Mouse (Mus musculus) forebrain, embryonic 13.5 days (tissue): ENCODE data around the gene Gm20388. TPM values are rescaled to one million over a fixed set of nuclear protein-coding genes. Genes with fewer than 3 reads are reported as not detected.

ENCODE experiments used
- ATAC-seq: fragments of 200-750 bp; cut with Nextera tagmentation; 2 replicates; pipeline ENCODE4 v1.8.0; 2017
- H3K27ac ChIP-seq: fragments of 300-500 bp; sonication (generic); 2 replicates; pipeline ENCODE4 v1.5.1; 2015; ENCODE audit warnings: inconsistent platforms, mild to moderate bottlenecking, moderate library complexity
- H3K27me3 ChIP-seq: fragments of 300-500 bp; sonication (generic); 2 replicates; pipeline ENCODE4 v1.6.1; 2015; ENCODE audit warnings: mild to moderate bottlenecking, inconsistent platforms
- H3K36me3 ChIP-seq: fragments of 300-500 bp; sonication (generic); 2 replicates; pipeline ENCODE4 v1.6.1; 2015; ENCODE audit warnings: mild to moderate bottlenecking, inconsistent platforms; ENCODE audit not compliant: poor library complexity, severe bottlenecking
- H3K4me1 ChIP-seq: fragments of 300-500 bp; sonication (generic); 2 replicates; pipeline ENCODE4 v1.6.1; 2015; ENCODE audit warnings: inconsistent platforms
- H3K4me2 ChIP-seq: fragments of 300-500 bp; sonication (generic); 2 replicates; pipeline ENCODE4 v1.6.1; 2015; ENCODE audit warnings: inconsistent platforms, mild to moderate bottlenecking, moderate library complexity
- H3K4me3 ChIP-seq: fragments of 300-500 bp; sonication (generic); 2 replicates; pipeline ENCODE4 v1.5.1; 2015; ENCODE audit warnings: mild to moderate bottlenecking, inconsistent platforms
- H3K9ac ChIP-seq: fragments of 300-500 bp; sonication (generic); 2 replicates; pipeline ENCODE4 v1.6.1; 2015; ENCODE audit warnings: mild to moderate bottlenecking, inconsistent platforms
- H3K9me3 ChIP-seq: fragments of 300-500 bp; sonication (generic); replicated peaks from 2 replicates; pipeline ENCODE4 v1.6.1; 2016; ENCODE audit warnings: inconsistent platforms
- WGBS: fragments of 180-500 bp; shearing (Covaris S2); methylation state at CpG from one replicate; pipeline ENCODE4 v1.1.7; 2015; 5-methylcytosine and 5-hydroxymethylcytosine counted together
- polyA plus RNA-seq: library from polyadenylated mRNA; unstranded; fragments of >200 nt; fragmentation: Nextera tagmentation; extraction: Ambion mirVana; gene quantifications from 2 replicates; pipeline ENCODE4 v1.2.1, GENCODE M21; 2015

Gene Gm20388
- polyA plus RNA-seq, 1 experiment from 2014 or later, result 5.6 TPM

- no peak overlapping the region for H3K4me3 ChIP-seq
- no peak for ATAC-seq
- H3K36me3 ChIP-seq, result no peaks in the 10 kb centered on the region
- H3K4me2 ChIP-seq, result no peak overlapping the region
- no peaks in the 10 kb centered on the region for H3K9me3 ChIP-seq
- H3K4me1 ChIP-seq, result 0 out of 2 replicates have a peak, but pooled peaks cover 4% of the 10 kb centered on the region
- no peak overlapping the region for H3K27ac ChIP-seq
- WGBS, result 93% methylated on average over 5 of the region's 5 CpGs
- H3K9ac ChIP-seq, result no peak overlapping the region
- no peaks in the 10 kb centered on the region for H3K27me3 ChIP-seq
Observed at GRCm38 (mm10) chr8:122981646-122982045, 3071.0 kb downstream of the Gm20388 start.

GRCm38 (mm10) chr8:122983178-122983942 is 3072.7 kb downstream of the Gm20388 start:
- no peak overlapping the region for H3K4me3 ChIP-seq
- ATAC-seq, result no peak
- H3K27me3 ChIP-seq, result no peaks in the 10 kb centered on the region
- H3K9me3 ChIP-seq, result no peaks in the 10 kb centered on the region
- no peak overlapping the region for H3K4me2 ChIP-seq
- H3K4me1 ChIP-seq, result 0 out of 2 replicates have a peak, but pooled peaks cover 4% of the 10 kb centered on the region
- 93% methylated on average over 19 of the region's 19 CpGs for WGBS
- no peak overlapping the region for H3K27ac ChIP-seq
- H3K36me3 ChIP-seq, result no peaks in the 10 kb centered on the region
- no peak overlapping the region for H3K9ac ChIP-seq

- Histone ChIP-seq H3K9me3 (no peaks in the 10 kb centered on the region), H3K9ac (no peak overlapping the region), H3K4me2 (no peak overlapping the region), H3K36me3 (no peaks in the 10 kb centered on the region), H3K27ac (no peak overlapping the region), H3K27me3 (no peaks in the 10 kb centered on the region), H3K4me1 (0 out of 2 replicates have a peak, but pooled peaks cover 4% of the 10 kb centered on the region), H3K4me3 (no peak overlapping the region)
- no peak for ATAC-seq
- WGBS, result 87% methylated on average over 3 of the region's 3 CpGs
Observed at GRCm38 (mm10) chr8:122984175-122984574, 3073.5 kb downstream of the Gm20388 start.

- Histone ChIP-seq H3K4me2 (no peak overlapping the region), H3K4me1 (peaks cover 4% of the 10 kb centered on the region; the same call in 1 of the 2 replicates), H3K27me3 (no peaks in the 10 kb centered on the region), H3K4me3 (no peak overlapping the region), H3K9ac (no peak overlapping the region), H3K9me3 (no peaks in the 10 kb centered on the region), H3K36me3 (no peaks in the 10 kb centered on the region), H3K27ac (no peak overlapping the region)
- WGBS, result 91% methylated on average over 8 of the region's 8 CpGs
- no peak for ATAC-seq
Observed at GRCm38 (mm10) chr8:122986501-122987184, 3076.0 kb downstream of the Gm20388 start.

- no peak overlapping the region for H3K9ac ChIP-seq
- WGBS, result 63% methylated on average over 2 of the region's 2 CpGs
- no peaks in the 10 kb centered on the region for H3K9me3 ChIP-seq
- no peak for ATAC-seq
- no peaks in the 10 kb centered on the region for H3K27me3 ChIP-seq
- no peak overlapping the region for H3K4me3 ChIP-seq
- no peak overlapping the region for H3K4me2 ChIP-seq
- H3K4me1 ChIP-seq, result peaks cover 4% of the 10 kb centered on the region; the same call in 1 of the 2 replicates
- no peak overlapping the region for H3K27ac ChIP-seq
- H3K36me3 ChIP-seq, result no peaks in the 10 kb centered on the region
Observed at GRCm38 (mm10) chr8:122987255-122987654, 3076.6 kb downstream of the Gm20388 start.

- 89% methylated on average over 3 of the region's 3 CpGs for WGBS
Observed at GRCm38 (mm10) chr8:122988955-122989354, 3078.3 kb downstream of the Gm20388 start.

GRCm38 (mm10) chr8:122989976-122990375 is 3079.3 kb downstream of the Gm20388 start:
- 87% methylated on average over 2 of the region's 2 CpGs for WGBS
- Histone ChIP-seq H3K27ac (no peak overlapping the region), H3K9me3 (no peaks in the 10 kb centered on the region), H3K4me3 (no peak overlapping the region), H3K27me3 (no peaks in the 10 kb centered on the region), H3K4me2 (no peak overlapping the region), H3K9ac (no peak overlapping the region), H3K4me1 (peaks cover 13% of the 10 kb centered on the region), H3K36me3 (no peaks in the 10 kb centered on the region)
- no peak for ATAC-seq

More at GRCm38 (mm10) chr8:122988955-122989354, 3078.3 kb downstream of the Gm20388 start:
- Histone ChIP-seq H3K9ac (no peak overlapping the region), H3K27me3 (no peaks in the 10 kb centered on the region), H3K27ac (no peak overlapping the region), H3K4me3 (no peak overlapping the region), H3K4me2 (no peak overlapping the region), H3K36me3 (no peaks in the 10 kb centered on the region), H3K4me1 (peaks cover 7% of the 10 kb centered on the region; the same call in 1 of the 2 replicates), H3K9me3 (no peaks in the 10 kb centered on the region)
- ATAC-seq, result no peak

- no peak overlapping the region for H3K4me2 ChIP-seq
- 94% methylated on average over 5 of the region's 5 CpGs for WGBS
- H3K27me3 ChIP-seq, result no peaks in the 10 kb centered on the region
- H3K9me3 ChIP-seq, result no peaks in the 10 kb centered on the region
- no peak overlapping the region for H3K4me3 ChIP-seq
- no peak overlapping the region for H3K27ac ChIP-seq
- no peak for ATAC-seq
- no peak overlapping the region for H3K9ac ChIP-seq
- no peaks in the 10 kb centered on the region for H3K36me3 ChIP-seq
- H3K4me1 ChIP-seq, result peaks cover 13% of the 10 kb centered on the region
Observed at GRCm38 (mm10) chr8:122991368-122991767, 3080.7 kb downstream of the Gm20388 start.

GRCm38 (mm10) chr8:122992296-122992695 is 3081.7 kb downstream of the Gm20388 start:
- H3K9me3 ChIP-seq, result no peaks in the 10 kb centered on the region
- H3K4me1 ChIP-seq, result peaks cover 13% of the 10 kb centered on the region
- H3K4me3 ChIP-seq, result no peak overlapping the region
- no peak overlapping the region for H3K27ac ChIP-seq
- WGBS, result 63% methylated on average over 2 of the region's 2 CpGs
- no peak overlapping the region for H3K4me2 ChIP-seq
- H3K36me3 ChIP-seq, result no peaks in the 10 kb centered on the region
- no peak overlapping the region for H3K9ac ChIP-seq
- H3K27me3 ChIP-seq, result no peaks in the 10 kb centered on the region
- ATAC-seq, result no peak

- no peak overlapping the region for H3K4me3 ChIP-seq
- H3K27ac ChIP-seq, result no peak overlapping the region
- no peak for ATAC-seq
- 82% methylated on average over 3 of the region's 3 CpGs for WGBS
- no peaks in the 10 kb centered on the region for H3K27me3 ChIP-seq
- H3K4me2 ChIP-seq, result no peak overlapping the region
- no peaks in the 10 kb centered on the region for H3K9me3 ChIP-seq
- H3K4me1 ChIP-seq, result peaks cover 17% of the 10 kb centered on the region
- H3K36me3 ChIP-seq, result no peaks in the 10 kb centered on the region
- H3K9ac ChIP-seq, result no peak overlapping the region
Observed at GRCm38 (mm10) chr8:122993031-122993430, 3082.4 kb downstream of the Gm20388 start.

- Histone ChIP-seq H3K36me3 (no peaks in the 10 kb centered on the region), H3K9me3 (no peaks in the 10 kb centered on the region), H3K4me3 (no peak overlapping the region), H3K27me3 (no peaks in the 10 kb centered on the region), H3K4me2 (no peak overlapping the region), H3K9ac (no peak overlapping the region), H3K4me1 (peaks cover 20% of the 10 kb centered on the region), H3K27ac (no peak overlapping the region)
- ATAC-seq, result no peak
- whole genome bisulfite sequencing, result 84% methylated on average over 5 of the region's 5 CpGs
Observed at GRCm38 (mm10) chr8:122993740-122994139, 3083.1 kb downstream of the Gm20388 start.

- Histone ChIP-seq H3K9me3 (no peaks in the 10 kb centered on the region), H3K4me2 (no peak overlapping the region), H3K4me3 (no peak overlapping the region), H3K36me3 (no peaks in the 10 kb centered on the region), H3K27me3 (no peaks in the 10 kb centered on the region), H3K27ac (no peak overlapping the region), H3K9ac (no peak overlapping the region), H3K4me1 (peaks cover 15% of the 10 kb centered on the region; the same call in 1 of the 2 replicates)
- no peak for ATAC-seq
- 71% methylated on average over 4 of the region's 4 CpGs for WGBS
Observed at GRCm38 (mm10) chr8:122997963-122998362, 3087.3 kb downstream of the Gm20388 start.
